Mouse (Mus musculus) lung, embryonic 14.5 days (tissue): Measurements from ENCODE around the gene Gm20388. TPM values are rescaled to one million over a fixed set of nuclear protein-coding genes. Genes with fewer than 3 reads are reported as not detected.

Experiments used
- ATAC-seq: fragments of 200-750 bp; cut with Nextera tagmentation; 2 replicates; pipeline ENCODE4 v1.8.0; 2017; ENCODE audit warnings: mild to moderate bottlenecking, moderate TSS enrichment, moderate library complexity; ENCODE audit not compliant: insufficient read depth
- DNase-seq: peaks from one replicate; pipeline ENCODE4 v3.0.0-alpha.2; 2015
- H3K27ac ChIP-seq: fragments of 300-500 bp; sonication (generic); 2 replicates; pipeline ENCODE4 v1.5.1; 2014; ENCODE audit warnings: low read depth, mild to moderate bottlenecking, moderate library complexity
- H3K27me3 ChIP-seq: fragments of 300-500 bp; sonication (generic); 2 replicates; pipeline ENCODE4 v1.6.1; 2014; ENCODE audit warnings: low read length, control low read depth; ENCODE audit not compliant: insufficient read depth
- H3K36me3 ChIP-seq: fragments of 300-500 bp; sonication (generic); 2 replicates; pipeline ENCODE4 v1.6.1; 2014; ENCODE audit warnings: control low read depth; ENCODE audit not compliant: insufficient read depth
- H3K4me1 ChIP-seq: fragments of 300-500 bp; sonication (generic); 2 replicates; pipeline ENCODE4 v1.6.1; 2014; ENCODE audit warnings: antibody characterized with exemption, control low read depth; ENCODE audit not compliant: insufficient read depth
- H3K4me2 ChIP-seq: fragments of 300-500 bp; sonication (generic); 2 replicates; pipeline ENCODE4 v1.6.1; 2014; ENCODE audit warnings: mild to moderate bottlenecking
- H3K4me3 ChIP-seq: fragments of 300-500 bp; sonication (generic); 2 replicates; pipeline ENCODE4 v1.5.1; 2014; ENCODE audit warnings: low read depth, low read length
- H3K9ac ChIP-seq: fragments of 300-500 bp; sonication (generic); 2 replicates; pipeline ENCODE4 v1.6.1; 2014
- H3K9me3 ChIP-seq: fragments of 300-500 bp; sonication (generic); 2 replicates; pipeline ENCODE4 v1.6.1; 2016; ENCODE audit warnings: low read depth, low read length, control low read depth
- CTCF ChIP-seq: IDR thresholded peaks from 2 replicates; pipeline ENCODE4 v1.5.1; 2016; ENCODE audit warnings: antibody characterized with exemption, low read depth
- WGBS: fragments of 180-500 bp; shearing (Covaris S2); extraction: QIAGEN DNeasy Blood & Tissue Kit; methylation state at CpG from one replicate; pipeline ENCODE4 v1.1.7; 2014; 5-methylcytosine and 5-hydroxymethylcytosine counted together
- polyA plus RNA-seq: library from polyadenylated mRNA; unstranded; fragments of >200 nt; fragmentation: Nextera tagmentation; extraction: Ambion mirVana; gene quantifications from 2 replicates; pipeline ENCODE4 v1.2.1, GENCODE M21; 2014

Gm20388 gene
- polyA plus RNA-seq, 1 experiment from 2014 or later: not detected

DNA sequence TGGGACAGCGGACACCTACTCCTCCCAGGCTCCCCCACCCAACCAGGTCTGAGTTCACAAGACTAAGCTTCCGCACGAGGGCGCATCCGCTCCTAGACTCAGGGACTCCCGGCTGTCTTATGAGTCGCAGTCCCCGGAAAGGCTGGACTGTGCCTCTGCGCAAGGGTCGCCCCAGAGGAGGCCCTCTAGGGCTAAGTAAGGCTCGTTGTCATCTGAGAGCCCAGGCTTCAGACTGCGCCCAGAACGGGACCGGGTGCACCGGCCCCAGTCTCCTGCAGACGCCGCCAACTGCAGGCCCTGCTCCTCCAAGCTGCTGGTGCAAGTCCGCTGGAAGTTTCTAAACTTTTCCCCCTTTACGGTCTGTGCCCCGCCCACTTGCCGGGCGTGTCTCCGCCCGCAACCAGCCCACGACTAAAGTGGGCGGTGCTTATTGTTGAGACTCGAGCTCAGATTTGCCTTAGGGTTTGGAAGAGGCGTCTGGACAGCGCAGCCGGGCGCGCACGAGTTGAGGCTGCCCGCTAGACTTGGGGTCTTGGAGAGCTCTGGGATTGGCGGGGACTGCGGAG is 1214.8 kb downstream of the Gm20388 start:
- Histone ChIP-seq H3K4me1 (no peaks in the 10 kb centered on the region; the same call in 1 of the 2 replicates), H3K4me3 (peak overlapping the region; percentile 36), H3K27ac (peak overlapping the region; percentile 71; the same call in 1 of the 2 replicates), H3K9me3 (no peaks in the 10 kb centered on the region), H3K9ac (no peak overlapping the region), H3K4me2 (peak overlapping the region; percentile 68), H3K36me3 (no peaks in the 10 kb centered on the region), H3K27me3 (peaks cover 92% of the 10 kb centered on the region)
- DNase-seq (peak; percentile 97), ATAC-seq (peak; percentile 74)
- peak; percentile 57 for TF ChIP-seq CTCF
- WGBS: under 1% methylated on average over 36 of the region's 36 CpGs

DNA sequence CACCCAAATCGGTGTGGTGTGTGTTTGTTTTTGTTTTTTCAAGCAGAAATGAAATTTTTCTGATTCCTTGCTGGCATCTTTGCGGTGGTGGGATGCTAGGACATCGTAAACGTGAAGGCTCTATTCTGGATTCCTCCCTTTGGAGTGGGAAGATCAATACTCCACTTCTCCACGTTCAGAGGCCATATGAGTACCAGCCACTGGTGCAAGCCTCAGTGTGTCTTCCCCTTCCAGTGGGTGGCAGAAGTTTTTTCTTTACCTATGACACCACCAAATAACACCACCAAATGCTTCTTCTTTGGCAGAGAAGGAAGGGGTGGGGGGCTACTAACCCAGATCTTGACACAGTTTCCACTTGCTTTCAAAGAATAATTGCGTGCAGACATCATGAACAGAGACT is 1215.5 kb downstream of the Gm20388 start:
- WGBS: 5% methylated on average over 6 of the region's 6 CpGs
- DNase-seq (no peak), ATAC-seq (no peak)
- H3K4me2 ChIP-seq: peak overlapping the region; percentile 68
- H3K27me3 ChIP-seq: peaks cover 87% of the 10 kb centered on the region
- no peak overlapping the region; the same call in 1 of the 2 replicates for H3K9ac ChIP-seq
- H3K27ac ChIP-seq: no peak overlapping the region
- peak overlapping the region; percentile 36 for H3K4me3 ChIP-seq
- no peaks in the 10 kb centered on the region for H3K9me3 ChIP-seq
- no peaks in the 10 kb centered on the region for H3K36me3 ChIP-seq
- H3K4me1 ChIP-seq: no peaks in the 10 kb centered on the region; the same call in 1 of the 2 replicates
- no peak for TF ChIP-seq CTCF

DNA sequence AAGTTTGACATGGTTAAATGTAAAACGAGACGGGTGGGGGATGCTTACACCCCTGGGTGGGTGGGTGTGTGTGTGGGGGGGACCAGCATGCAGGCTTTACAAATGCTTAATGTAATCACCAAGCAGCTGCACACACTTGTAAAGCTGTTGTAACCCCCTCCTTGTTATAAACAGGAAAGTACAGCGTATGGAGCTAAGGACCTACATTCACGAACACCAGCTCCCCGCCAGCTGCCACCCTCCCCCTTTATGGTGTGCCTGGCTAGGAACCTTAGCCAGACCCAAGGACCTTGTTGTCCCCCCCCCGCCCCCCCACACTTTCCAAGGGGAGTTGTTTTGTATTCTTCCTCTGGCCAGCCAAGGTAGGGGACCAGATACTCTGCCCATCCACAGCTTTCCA is 1216.1 kb downstream of the Gm20388 start:
- Histone ChIP-seq H3K27me3 (peaks cover 82% of the 10 kb centered on the region), H3K9me3 (no peaks in the 10 kb centered on the region), H3K36me3 (no peaks in the 10 kb centered on the region), H3K4me1 (no peaks in the 10 kb centered on the region; the same call in 1 of the 2 replicates), H3K4me2 (peak overlapping the region; percentile 68), H3K27ac (peak overlapping the region; percentile 54; the same call in 1 of the 2 replicates), H3K9ac (no peak overlapping the region), H3K4me3 (peak overlapping the region; percentile 36)
- WGBS: 6% methylated on average over 6 of the region's 6 CpGs
- ATAC-seq (peak; percentile 16; the same call in 1 of the 2 replicates), DNase-seq (peak; percentile 55)
- TF ChIP-seq CTCF: no peak

DNA sequence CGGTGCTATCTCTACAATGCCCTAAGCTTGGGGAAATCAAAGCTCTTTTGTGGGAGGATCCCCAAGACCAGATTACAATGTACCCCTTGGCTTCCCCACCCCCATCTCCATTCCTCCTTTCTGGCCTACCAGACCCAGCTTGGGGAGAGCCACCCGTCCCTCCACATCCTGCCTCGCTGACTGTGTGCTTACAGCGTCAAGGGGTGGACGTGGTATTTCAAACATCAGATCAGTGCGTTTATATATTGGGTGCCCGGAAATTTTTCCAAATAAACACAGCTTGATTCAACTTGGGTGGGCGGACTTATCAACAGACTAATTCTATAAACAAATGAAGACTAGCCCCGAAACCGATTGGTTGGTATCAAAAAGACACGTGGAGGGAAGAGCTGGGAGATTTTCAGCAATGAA is 1216.7 kb downstream of the Gm20388 start:
- 1% methylated on average over 11 of the region's 11 CpGs for WGBS
- H3K4me3 ChIP-seq: peak overlapping the region; percentile 44
- no peaks in the 10 kb centered on the region for H3K36me3 ChIP-seq
- peak overlapping the region; percentile 73 for H3K4me2 ChIP-seq
- no peak overlapping the region for H3K9ac ChIP-seq
- H3K27ac ChIP-seq: peak overlapping the region; percentile 54; the same call in 1 of the 2 replicates
- no peak for TF ChIP-seq CTCF
- ATAC-seq (peak; percentile 78), DNase-seq (peak; percentile 96)
- no peaks in the 10 kb centered on the region; the same call in 1 of the 2 replicates for H3K4me1 ChIP-seq
- peaks cover 76% of the 10 kb centered on the region for H3K27me3 ChIP-seq
- no peaks in the 10 kb centered on the region for H3K9me3 ChIP-seq

DNA sequence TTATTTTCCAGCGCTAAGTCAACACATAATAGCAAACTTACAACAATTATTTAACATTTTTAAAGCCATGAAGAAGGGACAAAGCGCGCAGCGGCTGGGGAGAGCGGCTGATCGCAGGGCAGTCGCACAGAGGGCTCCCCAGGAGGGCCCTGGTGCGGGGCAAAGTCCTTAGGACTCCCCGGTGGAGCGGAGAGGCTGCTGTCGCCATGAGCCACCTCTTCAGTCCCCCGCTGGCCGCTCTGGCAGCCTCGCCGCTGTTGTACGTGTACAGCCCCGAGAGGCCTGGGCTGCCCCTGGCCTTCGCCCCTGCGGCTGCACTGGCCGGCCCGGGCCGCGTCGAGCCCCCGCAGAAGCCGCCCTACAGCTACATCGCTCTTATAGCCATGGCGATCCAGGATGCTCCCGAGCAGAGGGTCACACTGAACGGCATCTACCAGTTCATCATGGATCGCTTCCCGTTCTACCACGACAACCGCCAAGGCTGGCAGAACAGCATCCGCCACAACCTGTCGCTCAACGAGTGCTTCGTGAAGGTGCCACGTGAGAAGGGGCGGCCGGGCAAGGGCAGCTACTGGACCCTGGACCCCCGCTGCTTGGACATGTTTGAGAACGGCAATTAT is 1217.2 kb downstream of the Gm20388 start, which contains the start of gene Foxl1:
Gene Foxl1 (plus strand): TSS at position 185 of the 620 bp plus-strand sequence.
- ATAC-seq: no peak; the same call in 1 of the 2 replicates
- Histone ChIP-seq H3K36me3 (no peaks in the 10 kb centered on the region), H3K4me3 (peak within 1 kb of the TSS; percentile 44), H3K4me1 (no peaks in the 10 kb centered on the region; the same call in 1 of the 2 replicates), H3K27ac (peak within 1 kb of the TSS; percentile 90), H3K9me3 (no peaks in the 10 kb centered on the region), H3K27me3 (peaks cover 71% of the 10 kb centered on the region), H3K9ac (peak within 1 kb of the TSS; percentile 58), H3K4me2 (peak within 1 kb of the TSS; percentile 73)
- no peak for TF ChIP-seq CTCF
- 3% methylated on average over 42 of the region's 43 CpGs for WGBS
- DNase-seq: no peak

DNA sequence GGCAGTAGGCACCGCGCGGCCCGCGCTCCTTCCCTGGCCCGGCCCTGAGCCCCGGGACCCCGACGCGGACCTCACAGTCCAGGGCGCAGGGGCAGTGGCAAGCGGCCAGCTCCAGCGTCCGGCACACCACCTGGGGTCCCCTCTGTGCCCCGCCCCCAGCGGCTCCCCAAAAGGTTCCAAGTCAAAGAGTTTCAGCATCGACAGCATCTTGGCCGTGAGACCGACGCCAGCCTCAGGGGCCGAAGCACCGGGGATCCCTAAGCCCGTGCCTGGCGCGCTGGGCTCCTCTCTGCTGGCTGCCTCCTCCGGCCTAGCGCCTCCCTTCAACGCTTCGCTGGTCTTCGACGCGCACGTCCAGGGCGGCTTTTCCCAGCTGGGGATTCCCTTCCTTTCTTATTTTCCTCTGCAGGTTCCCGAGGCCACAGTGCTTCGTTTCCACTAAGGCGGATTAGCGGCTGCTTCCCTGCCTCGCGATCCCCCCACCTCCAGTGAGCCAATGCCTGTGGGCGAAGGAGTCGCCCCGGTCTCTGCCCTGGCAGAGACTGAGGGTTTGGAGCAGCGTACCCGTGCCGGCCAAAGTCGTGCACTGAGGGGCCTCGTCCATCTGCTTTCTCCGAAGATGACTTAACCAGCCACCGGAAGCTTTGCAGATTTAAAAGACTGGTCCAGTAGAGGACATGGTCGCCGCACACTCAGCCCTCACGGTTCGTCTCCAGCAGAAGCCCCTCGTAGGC is 1218.1 kb downstream of the Gm20388 start:
- no peak for TF ChIP-seq CTCF
- ATAC-seq: no peak
- peak overlapping the region; percentile 58 for H3K9ac ChIP-seq
- peak overlapping the region; percentile 90 for H3K27ac ChIP-seq
- no peaks in the 10 kb centered on the region for H3K36me3 ChIP-seq
- no peaks in the 10 kb centered on the region; the same call in 1 of the 2 replicates for H3K4me1 ChIP-seq
- peak overlapping the region; percentile 44 for H3K4me3 ChIP-seq
- H3K4me2 ChIP-seq: peak overlapping the region; percentile 73
- H3K9me3 ChIP-seq: no peaks in the 10 kb centered on the region
- DNase-seq: peak; percentile 56
- H3K27me3 ChIP-seq: peaks cover 62% of the 10 kb centered on the region
- WGBS: 3% methylated on average over 55 of the region's 55 CpGs
